Mouse (Mus musculus): Measurements from ENCODE around the gene Cd3e. TPM values are rescaled to one million over a fixed set of nuclear protein-coding genes. Genes with fewer than 3 reads are reported as not detected.

The Cd3e gene
- polyA plus RNA-seq, 1 experiment from 2014 or later, result not detected

GRCm38 (mm10) chr9:44992271-44992670, 17.2 kb downstream of the Cd3e start:
- no peak overlapping the region for H3K4me3 ChIP-seq (ENCODE audit: low read depth, low read length)
- no peaks in the 10 kb centered on the region for H3K9me3 ChIP-seq (ENCODE audit: control insufficient read depth, low read length)
- no peaks in the 10 kb centered on the region for H3K27me3 ChIP-seq (ENCODE audit: control insufficient read depth, insufficient read depth, low read length)
- no peaks in the 10 kb centered on the region for H3K4me1 ChIP-seq (ENCODE audit: control insufficient read depth, insufficient read depth, low read length)
- ATAC-seq (ENCODE audit: insufficient number of reproducible peaks, low FRiP score, low TSS enrichment, low read depth) (no peak), DNase-seq (ENCODE audit: low spot score) (no peak)
- no peak overlapping the region for H3K9ac ChIP-seq (ENCODE audit: low read length)
- no peak overlapping the region for H3K4me2 ChIP-seq (ENCODE audit: low read depth, severe bottlenecking)
- H3K36me3 ChIP-seq (ENCODE audit: control insufficient read depth, insufficient read depth, low read length), result no peaks in the 10 kb centered on the region
- H3K27ac ChIP-seq (replicated peaks; ENCODE audit: low read depth, low read length), result no peak overlapping the region

GRCm38 (mm10) chr9:44991821-44992220, 17.6 kb downstream of the Cd3e start:
- no peak for ATAC-seq (ENCODE audit: insufficient number of reproducible peaks, low FRiP score, low TSS enrichment, low read depth)

GRCm38 (mm10) chr9:44986976-44987375, 22.5 kb downstream of the Cd3e start:
- H3K4me2 ChIP-seq (ENCODE audit: low read depth, severe bottlenecking), result no peak overlapping the region
- DNase-seq (ENCODE audit: low spot score), result peak; percentile 23
- ATAC-seq (ENCODE audit: insufficient number of reproducible peaks, low FRiP score, low TSS enrichment, low read depth), result no peak
- H3K27ac ChIP-seq (replicated peaks; ENCODE audit: low read depth, low read length), result no peak overlapping the region
- H3K27me3 ChIP-seq (ENCODE audit: control insufficient read depth, insufficient read depth, low read length), result no peaks in the 10 kb centered on the region
- no peak overlapping the region for H3K4me3 ChIP-seq (ENCODE audit: low read depth, low read length)
- H3K9me3 ChIP-seq (ENCODE audit: control insufficient read depth, low read length), result no peaks in the 10 kb centered on the region
- H3K36me3 ChIP-seq (ENCODE audit: control insufficient read depth, insufficient read depth, low read length), result no peaks in the 10 kb centered on the region
- no peak overlapping the region for H3K9ac ChIP-seq (ENCODE audit: low read length)
- no peaks in the 10 kb centered on the region for H3K4me1 ChIP-seq (ENCODE audit: control insufficient read depth, insufficient read depth, low read length)
- WGBS, result 43% methylated on average over 5 of the region's 5 CpGs

More at GRCm38 (mm10) chr9:44991821-44992220, 17.6 kb downstream of the Cd3e start:
- Histone ChIP-seq H3K9me3 (ENCODE audit: control insufficient read depth, low read length) (no peaks in the 10 kb centered on the region), H3K4me3 (ENCODE audit: low read depth, low read length) (no peak overlapping the region), H3K36me3 (ENCODE audit: control insufficient read depth, insufficient read depth, low read length) (no peaks in the 10 kb centered on the region), H3K9ac (ENCODE audit: low read length) (no peak overlapping the region), H3K4me1 (ENCODE audit: control insufficient read depth, insufficient read depth, low read length) (no peaks in the 10 kb centered on the region), H3K4me2 (ENCODE audit: low read depth, severe bottlenecking) (no peak overlapping the region), H3K27me3 (ENCODE audit: control insufficient read depth, insufficient read depth, low read length) (no peaks in the 10 kb centered on the region), H3K27ac (replicated peaks; ENCODE audit: low read depth, low read length) (no peak overlapping the region)
- DNase-seq (ENCODE audit: low spot score), result no peak
- 82% methylated on average over 2 of the region's 2 CpGs for whole genome bisulfite sequencing

GRCm38 (mm10) chr9:44986242-44986781, 23.1 kb downstream of the Cd3e start:
- no peak for DNase-seq (ENCODE audit: low spot score)
- H3K36me3 ChIP-seq (ENCODE audit: control insufficient read depth, insufficient read depth, low read length), result no peaks in the 10 kb centered on the region
- H3K27ac ChIP-seq (replicated peaks; ENCODE audit: low read depth, low read length), result no peak overlapping the region
- H3K4me2 ChIP-seq (ENCODE audit: low read depth, severe bottlenecking), result no peak overlapping the region
- H3K4me3 ChIP-seq (ENCODE audit: low read depth, low read length), result no peak overlapping the region
- H3K9me3 ChIP-seq (ENCODE audit: control insufficient read depth, low read length), result no peaks in the 10 kb centered on the region
- H3K9ac ChIP-seq (ENCODE audit: low read length), result no peak overlapping the region
- 69% methylated on average over 14 of the region's 14 CpGs for WGBS
- no peaks in the 10 kb centered on the region for H3K4me1 ChIP-seq (ENCODE audit: control insufficient read depth, insufficient read depth, low read length)
- H3K27me3 ChIP-seq (ENCODE audit: control insufficient read depth, insufficient read depth, low read length), result no peaks in the 10 kb centered on the region
- ATAC-seq (ENCODE audit: insufficient number of reproducible peaks, low FRiP score, low TSS enrichment, low read depth), result no peak

GRCm38 (mm10) chr9:44985721-44986161, 23.7 kb downstream of the Cd3e start:
- H3K4me3 ChIP-seq (ENCODE audit: low read depth, low read length), result no peak overlapping the region
- no peaks in the 10 kb centered on the region for H3K27me3 ChIP-seq (ENCODE audit: control insufficient read depth, insufficient read depth, low read length)
- no peak overlapping the region for H3K27ac ChIP-seq (replicated peaks; ENCODE audit: low read depth, low read length)
- WGBS, result 85% methylated on average over 3 of the region's 3 CpGs
- H3K36me3 ChIP-seq (ENCODE audit: control insufficient read depth, insufficient read depth, low read length), result no peaks in the 10 kb centered on the region
- H3K9me3 ChIP-seq (ENCODE audit: control insufficient read depth, low read length), result no peaks in the 10 kb centered on the region
- no peak overlapping the region for H3K4me2 ChIP-seq (ENCODE audit: low read depth, severe bottlenecking)
- no peak overlapping the region for H3K9ac ChIP-seq (ENCODE audit: low read length)
- ATAC-seq (ENCODE audit: insufficient number of reproducible peaks, low FRiP score, low TSS enrichment, low read depth) (no peak), DNase-seq (ENCODE audit: low spot score) (no peak)
- H3K4me1 ChIP-seq (ENCODE audit: control insufficient read depth, insufficient read depth, low read length), result no peaks in the 10 kb centered on the region

GRCm38 (mm10) chr9:44983001-44983400, 26.4 kb downstream of the Cd3e start:
- WGBS, result 81% methylated on average over 2 of the region's 2 CpGs
- Histone ChIP-seq H3K4me3 (ENCODE audit: low read depth, low read length) (no peak overlapping the region), H3K27ac (replicated peaks; ENCODE audit: low read depth, low read length) (no peak overlapping the region), H3K27me3 (ENCODE audit: control insufficient read depth, insufficient read depth, low read length) (no peaks in the 10 kb centered on the region), H3K9me3 (ENCODE audit: control insufficient read depth, low read length) (no peaks in the 10 kb centered on the region), H3K36me3 (ENCODE audit: control insufficient read depth, insufficient read depth, low read length) (no peaks in the 10 kb centered on the region), H3K4me2 (ENCODE audit: low read depth, severe bottlenecking) (no peak overlapping the region), H3K9ac (ENCODE audit: low read length) (no peak overlapping the region), H3K4me1 (ENCODE audit: control insufficient read depth, insufficient read depth, low read length) (no peaks in the 10 kb centered on the region)
- no peak for DNase-seq (ENCODE audit: low spot score)
- no peak for ATAC-seq (ENCODE audit: insufficient number of reproducible peaks, low FRiP score, low TSS enrichment, low read depth)

GRCm38 (mm10) chr9:44982531-44982930, 26.9 kb downstream of the Cd3e start:
- ATAC-seq (ENCODE audit: insufficient number of reproducible peaks, low FRiP score, low TSS enrichment, low read depth) (no peak), DNase-seq (ENCODE audit: low spot score) (no peak)
- H3K4me3 ChIP-seq (ENCODE audit: low read depth, low read length), result no peak overlapping the region
- no peak overlapping the region for H3K27ac ChIP-seq (replicated peaks; ENCODE audit: low read depth, low read length)
- H3K27me3 ChIP-seq (ENCODE audit: control insufficient read depth, insufficient read depth, low read length), result no peaks in the 10 kb centered on the region
- no peak overlapping the region for H3K4me2 ChIP-seq (ENCODE audit: low read depth, severe bottlenecking)
- H3K9ac ChIP-seq (ENCODE audit: low read length), result no peak overlapping the region
- 89% methylated on average over 3 of the region's 3 CpGs for WGBS
- H3K4me1 ChIP-seq (ENCODE audit: control insufficient read depth, insufficient read depth, low read length), result no peaks in the 10 kb centered on the region
- H3K9me3 ChIP-seq (ENCODE audit: control insufficient read depth, low read length), result no peaks in the 10 kb centered on the region
- H3K36me3 ChIP-seq (ENCODE audit: control insufficient read depth, insufficient read depth, low read length), result no peaks in the 10 kb centered on the region

GRCm38 (mm10) chr9:44982081-44982480, 27.3 kb downstream of the Cd3e start:
- H3K27me3 ChIP-seq (ENCODE audit: control insufficient read depth, insufficient read depth, low read length), result no peaks in the 10 kb centered on the region
- H3K4me1 ChIP-seq (ENCODE audit: control insufficient read depth, insufficient read depth, low read length), result no peaks in the 10 kb centered on the region
- no peak overlapping the region for H3K4me2 ChIP-seq (ENCODE audit: low read depth, severe bottlenecking)
- no peak overlapping the region for H3K27ac ChIP-seq (replicated peaks; ENCODE audit: low read depth, low read length)
- DNase-seq (ENCODE audit: low spot score) (no peak), ATAC-seq (ENCODE audit: insufficient number of reproducible peaks, low FRiP score, low TSS enrichment, low read depth) (no peak)
- H3K9ac ChIP-seq (ENCODE audit: low read length), result no peak overlapping the region
- 91% methylated on average over 8 of the region's 8 CpGs for WGBS
- no peaks in the 10 kb centered on the region for H3K36me3 ChIP-seq (ENCODE audit: control insufficient read depth, insufficient read depth, low read length)
- H3K9me3 ChIP-seq (ENCODE audit: control insufficient read depth, low read length), result no peaks in the 10 kb centered on the region
- no peak overlapping the region for H3K4me3 ChIP-seq (ENCODE audit: low read depth, low read length)

GRCm38 (mm10) chr9:44981676-44982075, 27.8 kb downstream of the Cd3e start, which contains the start of gene Cd3d:
Gene Cd3d (plus strand): TSS chr9:44981786.
- Histone ChIP-seq H3K9me3 (ENCODE audit: control insufficient read depth, low read length) (no peaks in the 10 kb centered on the region), H3K4me3 (ENCODE audit: low read depth, low read length) (no peak within 1 kb of the TSS), H3K27ac (replicated peaks; ENCODE audit: low read depth, low read length) (no peak within 1 kb of the TSS), H3K27me3 (ENCODE audit: control insufficient read depth, insufficient read depth, low read length) (no peaks in the 10 kb centered on the region), H3K4me1 (ENCODE audit: control insufficient read depth, insufficient read depth, low read length) (no peaks in the 10 kb centered on the region), H3K36me3 (ENCODE audit: control insufficient read depth, insufficient read depth, low read length) (no peaks in the 10 kb centered on the region), H3K9ac (ENCODE audit: low read length) (no peak within 1 kb of the TSS), H3K4me2 (ENCODE audit: low read depth, severe bottlenecking) (no peak within 1 kb of the TSS)
- WGBS, result 80% methylated on average over 4 of the region's 4 CpGs
- ATAC-seq (ENCODE audit: insufficient number of reproducible peaks, low FRiP score, low TSS enrichment, low read depth), result no peak
- DNase-seq (ENCODE audit: low spot score), result no peak

All from limb, embryonic 11.5 days (tissue).